Mouse (Mus musculus): ENCODE measurements around the gene Def8. TPM values are rescaled to one million over a fixed set of nuclear protein-coding genes. Genes with fewer than 3 reads are reported as not detected.

The Def8 gene
- total RNA-seq, 2 experiments from 2014 or later, result 56.9 to 59.6 TPM

DNA sequence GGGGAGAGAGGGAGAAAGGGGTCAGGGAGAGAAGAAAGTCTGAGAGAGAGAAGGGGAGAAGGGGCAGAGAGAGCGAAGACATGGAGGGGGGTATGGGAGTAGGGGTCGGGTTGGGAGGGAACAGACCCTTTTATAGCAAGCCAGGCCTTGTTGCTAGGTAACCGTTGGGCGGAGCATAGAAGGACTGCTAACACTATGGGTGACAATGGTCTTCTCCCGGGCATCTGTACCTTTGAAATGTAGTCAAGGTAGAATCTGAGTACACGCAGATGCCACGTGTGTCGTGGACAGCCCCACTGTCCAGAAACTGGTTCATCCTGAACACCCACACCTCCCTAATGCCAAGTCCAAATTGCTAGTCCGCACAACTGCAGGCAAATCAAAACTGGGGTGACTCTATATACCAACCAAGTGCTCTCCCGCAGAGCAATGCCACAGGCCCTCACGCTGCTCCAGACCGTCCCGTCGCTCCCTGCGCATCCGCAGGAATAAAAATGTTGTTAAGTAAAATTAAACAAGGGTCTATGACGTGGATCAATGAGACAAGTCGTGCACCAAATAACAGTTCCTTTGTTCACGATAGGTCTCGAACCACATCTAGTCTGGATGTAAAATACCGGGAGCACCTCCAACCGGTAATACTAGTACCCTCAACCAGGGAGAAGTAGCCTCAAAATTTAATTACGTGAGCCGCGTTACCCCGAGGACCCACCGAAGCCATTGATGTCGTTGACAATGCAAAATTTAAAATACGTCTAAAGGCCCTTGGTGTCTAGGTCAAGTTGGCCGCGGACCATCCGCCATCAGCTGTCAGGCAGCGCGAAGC is 53.8 kb downstream of the Def8 start:
- DNase-seq (ENCODE audit: low spot score), result no peak
- intact Hi-C loops (cut with DNase I), result loop anchor here (1.0 kb wide), 1 partner anchor 35 kb away; no protein-coding TSS in a partner anchor

DNA sequence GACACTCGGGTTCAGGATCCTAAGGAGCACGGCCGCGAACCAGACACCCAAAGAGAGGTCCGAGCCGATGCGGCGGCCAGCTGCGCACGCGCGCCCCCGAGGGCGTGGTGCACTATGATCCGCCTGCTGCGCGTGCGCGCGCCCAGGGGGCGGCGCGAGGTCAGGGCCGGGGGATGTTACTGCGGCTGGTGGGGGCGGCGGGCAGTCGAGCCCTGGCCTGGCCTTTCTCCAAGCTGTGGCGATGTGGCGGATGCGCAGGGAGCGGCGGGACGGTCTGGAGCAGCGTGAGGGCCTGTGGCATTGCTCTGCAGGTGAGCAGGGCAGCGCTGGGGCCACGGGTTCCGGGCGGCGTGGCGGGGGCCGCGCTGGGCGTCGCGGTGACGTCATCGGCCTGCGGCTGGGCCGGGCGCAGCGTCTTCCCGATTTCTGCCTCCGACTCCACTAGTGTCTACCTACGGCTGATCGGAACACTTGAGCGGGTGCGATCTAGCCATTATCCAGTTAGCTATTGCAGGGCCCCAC is 54.5 kb downstream of the Def8 start, which contains the start of gene Afg3l1:
Gene Afg3l1, plus strand, starts transcription at position 167 of the 522 bp plus-strand sequence.
- intact Hi-C loops (cut with DNase I), result loop anchor here (1.0 kb wide), 1 partner anchor 35 kb away; no protein-coding TSS in a partner anchor
- DNase-seq (ENCODE audit: low spot score), result peak; percentile 90

- intact Hi-C loops (cut with DNase I), result no loop called here
Measured at GRCm38 (mm10) chr8:123478456-123479218, 55.3 kb downstream of the Def8 start.

DNA sequence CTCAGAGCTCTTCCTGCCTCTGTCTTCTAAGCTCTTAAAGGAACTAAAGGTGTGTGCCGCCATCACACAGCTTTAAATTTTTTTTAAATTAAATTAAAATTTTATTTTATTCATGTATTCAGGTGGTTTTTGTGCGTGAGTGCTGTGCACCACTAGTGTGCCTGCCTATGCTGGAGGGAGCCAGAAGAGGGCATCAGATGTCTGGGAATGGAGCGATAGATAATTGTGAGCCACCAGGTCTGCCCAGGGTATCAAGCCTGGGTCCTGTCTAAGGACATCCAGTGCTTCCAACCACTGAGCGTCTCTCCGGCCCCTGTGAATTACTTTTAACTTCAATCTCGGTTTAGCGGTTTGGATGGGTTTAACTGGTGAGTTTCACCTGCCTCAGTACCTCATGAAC is 59.3 kb downstream of the Def8 start:
- no peak for DNase-seq (ENCODE audit: low spot score)
- intact Hi-C loops (cut with DNase I), result loop anchor here (5.0 kb wide), 1 partner anchor 145 kb away; no protein-coding TSS in a partner anchor

More at GRCm38 (mm10) chr8:123478456-123479218, 55.3 kb downstream of the Def8 start:
- DNase-seq (ENCODE audit: low spot score), result no peak

DNA sequence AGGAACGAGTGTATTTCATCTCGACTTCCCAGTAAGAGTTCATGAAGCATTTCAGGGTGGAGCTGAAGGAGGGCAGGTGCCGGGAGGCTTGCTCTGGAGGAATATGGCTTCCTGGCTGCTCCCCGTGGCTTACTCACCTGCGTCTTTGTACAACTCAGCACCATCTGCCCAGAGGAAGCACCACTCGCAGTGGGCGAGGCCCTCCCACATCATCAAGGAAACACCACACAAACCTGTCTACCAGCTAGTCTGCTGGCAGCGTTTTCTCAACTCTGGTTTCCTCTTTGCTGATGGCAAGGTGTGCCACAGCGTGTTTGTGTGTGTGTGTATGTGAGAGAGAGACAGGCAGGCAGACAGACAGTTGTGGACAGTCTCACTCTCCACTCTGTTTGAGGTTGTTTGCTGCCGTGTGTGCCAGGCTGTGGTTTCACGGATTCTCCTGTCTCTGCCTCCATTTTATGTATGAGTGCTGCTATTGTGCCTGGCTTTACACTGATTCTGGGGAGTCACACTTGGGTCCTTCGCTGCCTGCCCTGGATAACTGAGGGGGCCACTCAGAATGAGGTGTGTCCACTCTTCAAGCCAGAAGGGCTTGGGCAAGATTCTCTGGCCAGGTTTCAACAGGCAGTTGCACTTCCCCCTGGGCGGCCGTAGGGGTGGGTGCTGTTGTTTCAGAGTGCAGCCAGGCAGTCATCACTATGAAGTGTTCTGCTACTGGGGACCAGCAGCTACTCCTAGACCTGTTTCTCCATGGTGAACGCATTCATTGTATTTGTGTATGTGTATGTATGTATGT is 68.2 kb downstream of the Def8 start:
- no peak for DNase-seq (ENCODE audit: low spot score)
- intact Hi-C loops (cut with DNase I), result no loop called here

DNA sequence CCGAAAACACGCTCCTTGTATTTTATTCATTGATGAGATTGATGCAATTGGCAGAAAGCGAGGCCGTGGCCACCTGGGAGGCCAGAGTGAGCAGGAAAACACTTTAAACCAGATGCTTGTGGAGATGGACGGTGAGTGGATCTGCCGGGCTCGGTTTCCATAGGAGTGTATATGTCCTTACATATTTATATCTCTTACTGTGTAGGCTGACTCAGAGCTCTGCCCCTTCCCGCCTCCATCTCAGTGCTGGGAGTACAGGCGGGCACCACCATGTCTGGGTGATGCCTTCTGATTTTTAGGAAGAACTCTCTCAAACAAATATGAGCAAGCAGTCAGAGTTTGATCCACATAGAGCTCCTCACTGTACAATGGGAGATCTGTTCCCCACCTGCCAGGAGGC is 69.6 kb downstream of the Def8 start:
- DNase-seq (ENCODE audit: low spot score), result no peak
- intact Hi-C loops (cut with DNase I), result no loop called here

GRCm38 (mm10) chr8:123497699-123498098 is 74.4 kb downstream of the Def8 start:
- DNase-seq (ENCODE audit: low spot score), result no peak
- intact Hi-C loops (cut with DNase I), result no loop called here

- intact Hi-C loops (cut with DNase I), result no loop called here
- DNase-seq (ENCODE audit: low spot score), result no peak
Measured at GRCm38 (mm10) chr8:123498963-123499362, 75.6 kb downstream of the Def8 start.

- intact Hi-C loops (cut with DNase I), result no loop called here
- no peak for DNase-seq (ENCODE audit: low spot score)
Measured at GRCm38 (mm10) chr8:123499556-123499955, 76.2 kb downstream of the Def8 start.

- intact Hi-C loops (cut with DNase I), result no loop called here
- no peak for DNase-seq (ENCODE audit: low spot score)
Measured at GRCm38 (mm10) chr8:123502192-123502591, 78.9 kb downstream of the Def8 start.

DNA sequence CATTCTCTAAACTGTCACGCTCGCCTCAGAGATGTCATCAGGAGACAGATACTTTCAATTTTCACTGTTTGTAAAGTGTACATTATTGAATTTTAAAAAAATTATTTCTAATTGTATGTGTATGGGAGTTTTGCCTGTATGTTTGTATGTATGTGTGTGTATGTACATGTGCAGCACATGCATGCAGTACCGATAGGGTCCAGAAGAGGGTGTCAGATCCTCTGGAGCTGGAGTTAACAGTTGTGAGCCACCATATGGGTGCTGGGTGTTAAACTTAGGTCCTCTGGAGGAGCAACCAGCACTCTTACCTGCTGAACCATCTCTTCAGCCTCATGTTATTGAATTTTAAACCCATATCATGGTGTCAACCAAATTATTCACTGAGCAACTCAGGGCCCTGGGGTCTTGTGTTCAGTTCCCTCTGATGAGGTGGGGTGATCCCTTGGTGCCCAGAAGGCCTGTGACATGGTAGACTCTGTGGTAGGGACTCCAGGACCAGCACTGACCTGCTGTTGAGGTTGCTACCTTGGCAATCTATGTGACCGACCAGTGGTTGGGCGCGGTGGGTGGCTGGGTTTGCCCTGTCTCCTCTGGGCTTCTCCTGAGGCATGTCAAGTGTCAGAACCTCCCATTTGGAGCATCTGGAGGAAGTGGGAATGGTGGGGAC is 80.6 kb downstream of the Def8 start:
- intact Hi-C loops (cut with DNase I), result no loop called here
- DNase-seq (ENCODE audit: low spot score), result no peak

DNA sequence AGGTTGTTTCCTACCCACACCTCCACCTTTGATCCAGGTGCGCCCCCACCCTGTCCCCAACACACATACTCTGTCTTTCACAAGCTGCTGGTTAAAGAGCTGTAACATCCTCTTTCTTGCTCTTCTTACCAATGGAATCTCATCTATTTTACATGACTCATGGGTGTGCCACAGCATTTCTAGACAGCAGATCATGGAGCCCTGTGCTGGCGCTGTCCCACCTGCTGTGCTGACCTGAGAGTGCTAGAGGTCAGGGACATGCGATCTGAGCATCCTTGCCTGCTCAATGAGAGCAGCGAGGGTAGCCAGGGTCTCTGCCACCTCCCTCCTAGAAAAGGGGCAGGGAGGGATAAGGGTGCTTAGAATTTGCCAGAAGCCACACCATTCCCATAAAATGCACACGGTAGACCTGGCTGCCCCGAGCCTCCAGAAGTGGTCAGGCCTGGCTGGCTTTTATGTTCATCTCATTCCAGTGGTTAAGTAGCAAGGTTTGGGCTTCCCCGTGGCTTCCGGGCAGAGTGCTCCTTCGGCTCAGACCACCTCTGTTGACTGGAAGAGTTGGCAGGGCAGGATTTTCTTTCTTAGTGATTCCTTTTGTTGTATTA is 81.4 kb downstream of the Def8 start:
- DNase-seq (ENCODE audit: low spot score), result no peak
- intact Hi-C loops (cut with DNase I), result no loop called here

DNA sequence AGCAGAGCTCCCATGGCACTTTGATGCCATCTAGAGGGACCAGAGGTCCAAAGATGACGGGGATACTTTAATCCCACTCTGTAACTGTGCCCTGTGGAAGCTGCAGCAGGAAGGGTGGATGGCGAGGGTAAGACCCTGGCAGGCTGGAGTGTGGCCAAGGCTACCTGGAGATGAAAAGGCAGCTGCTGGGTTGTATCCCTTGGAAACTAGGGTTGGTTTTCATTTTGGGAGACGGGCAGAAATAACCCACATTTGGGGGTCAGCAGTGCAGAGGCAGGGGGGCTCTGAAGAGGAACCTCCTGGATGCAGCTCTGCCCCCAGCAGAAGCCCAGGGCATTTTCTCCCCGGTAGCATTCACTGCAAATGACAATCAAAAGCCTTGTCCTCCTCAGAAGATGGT is 81.9 kb downstream of the Def8 start:
- no peak for DNase-seq (ENCODE audit: low spot score)
- intact Hi-C loops (cut with DNase I), result no loop called here

- intact Hi-C loops (cut with DNase I), result no loop called here
Measured at GRCm38 (mm10) chr8:123505695-123506094, 82.4 kb downstream of the Def8 start.

DNA sequence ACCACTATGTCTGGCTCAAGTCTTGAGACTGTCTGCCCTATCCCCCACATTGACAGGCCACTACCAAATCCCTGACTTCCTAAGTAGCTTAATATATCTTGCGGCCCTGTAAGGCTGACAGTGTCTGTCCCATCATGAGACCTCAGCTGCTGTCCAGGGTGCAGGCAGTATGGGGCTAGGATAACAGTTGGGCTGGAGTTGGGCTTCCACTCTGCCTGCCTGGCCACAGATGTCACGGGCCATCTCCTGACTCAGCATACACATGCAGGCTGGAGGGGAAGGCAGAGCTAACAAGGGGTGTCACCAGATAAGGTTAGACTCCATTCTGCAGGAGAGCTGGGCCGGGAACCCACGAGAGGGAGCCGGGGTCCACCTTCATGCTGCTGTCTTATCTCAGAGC is 83.8 kb downstream of the Def8 start:
- intact Hi-C loops (cut with DNase I), result no loop called here
- DNase-seq (ENCODE audit: low spot score), result no peak

More at GRCm38 (mm10) chr8:123505695-123506094, 82.4 kb downstream of the Def8 start:
- DNase-seq (ENCODE audit: low spot score), result no peak

DNA sequence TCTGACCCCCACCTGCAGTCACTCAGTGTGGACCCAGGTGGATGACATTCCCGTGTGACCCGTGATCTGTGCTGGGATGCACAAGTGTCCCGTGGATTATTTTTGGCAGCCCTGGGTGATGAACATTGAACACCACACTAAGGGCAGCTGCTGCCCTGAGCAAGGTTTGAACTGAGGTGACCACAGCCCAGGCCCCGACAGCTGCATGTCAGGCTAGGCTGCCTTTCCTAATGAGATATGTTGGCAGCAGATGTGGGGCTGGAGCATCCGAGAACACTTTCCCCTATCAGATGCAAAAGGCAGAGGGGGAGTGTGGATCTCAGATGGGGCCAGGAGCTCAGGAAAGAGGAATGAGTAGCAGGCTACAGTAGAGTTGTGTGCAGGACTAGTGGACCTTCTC is 87.5 kb downstream of the Def8 start:
- intact Hi-C loops (cut with DNase I), result no loop called here
- no peak for DNase-seq (ENCODE audit: low spot score)

Measured in heart, postnatal 25 days (tissue).